Mouse (Mus musculus) liver, postnatal 0 days (tissue): ENCODE measurements around the gene Upk2.

Source experiments
- CTCF ChIP-seq: sonication (generic); IDR thresholded peaks from 2 replicates; pipeline ENCODE4 v1.5.1; 2016; ENCODE audit warnings: antibody characterized with exemption, low read depth
- EP300 ChIP-seq: IDR thresholded peaks from 2 replicates; pipeline ENCODE4 v1.6.1; 2016; ENCODE audit warnings: antibody characterized with exemption, low read depth, mild to moderate bottlenecking

DNA sequence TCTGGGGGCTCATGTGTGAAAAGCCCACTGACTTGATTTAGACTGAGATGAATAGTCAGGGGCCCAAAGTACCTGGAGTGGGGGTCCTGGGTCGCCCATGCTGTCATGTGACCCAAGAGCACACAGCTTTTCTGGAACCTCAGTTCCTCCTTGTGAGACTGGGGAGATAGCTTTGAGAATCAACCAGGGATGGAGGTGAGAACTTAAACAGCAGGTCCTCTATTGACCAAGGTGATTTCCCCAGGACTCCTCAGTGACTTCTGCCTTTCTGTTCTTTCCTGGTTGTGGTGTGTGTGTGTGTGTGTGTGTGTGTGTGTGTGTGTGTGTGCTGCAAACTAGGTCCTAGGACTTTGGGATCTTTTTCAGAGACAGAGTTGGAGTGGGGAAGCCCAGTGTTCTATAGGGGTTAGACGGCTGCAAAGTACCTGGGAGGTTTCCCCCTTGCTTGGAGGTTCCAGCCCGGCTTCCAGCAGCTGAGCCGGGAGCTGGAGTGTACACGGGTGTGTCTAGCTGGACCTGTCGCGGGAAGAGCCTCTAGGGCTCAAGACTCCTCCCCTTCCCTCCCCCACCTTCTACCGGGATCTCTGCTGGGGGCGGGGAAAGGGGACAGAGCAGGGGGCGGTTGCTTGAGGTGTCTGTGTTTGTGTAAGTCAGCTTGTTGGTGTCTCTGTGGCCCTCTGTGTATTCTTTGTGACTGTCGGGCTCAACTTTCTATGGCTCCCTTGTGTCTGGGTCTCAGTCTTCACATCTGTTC lies 43.0 kb upstream of the Upk2 start:
- TF ChIP-seq EP300, result no peak
- no peak for TF ChIP-seq CTCF
